Mouse (Mus musculus) heart, adult 2 months (tissue): ENCODE results near the gene Mal.

ENCODE experiments used
- CTCF ChIP-seq: fragments of 200-600 bp; IDR thresholded peaks from 2 replicates; pipeline ENCODE4 v1.8.1; 2022; ENCODE audit warnings: antibody characterized with exemption, mild to moderate bottlenecking, moderate library complexity
- POLR2A ChIP-seq: fragments of 200-500 bp; IDR thresholded peaks from 2 replicates; pipeline ENCODE4 v1.6.1; 2011; ENCODE audit warnings: mild to moderate bottlenecking, low read depth, low read length, control low read depth; ENCODE audit not compliant: insufficient read depth

- no peak for TF ChIP-seq CTCF
- TF ChIP-seq POLR2A = no peak
Observed at GRCm38 (mm10) chr2:127705267-127705666, 48.8 kb upstream of the Mal start.
